Mouse (Mus musculus): ENCODE measurements around the gene Ciao2b. TPM values are rescaled to one million over a fixed set of nuclear protein-coding genes. Genes with fewer than 3 reads are reported as not detected.

Gene Ciao2b
- polyA plus RNA-seq, 1 experiment from 2014 or later, result 32.0 TPM

GRCm38 (mm10) chr8:104640831-104641370, 864 bp downstream of the Ciao2b start:
- H3K27ac ChIP-seq (ENCODE audit: low read depth), result peak overlapping the region; percentile 64
- peak; percentile 28 for DNase-seq

GRCm38 (mm10) chr8:104640241-104640640, 1.5 kb downstream of the Ciao2b start:
- peak overlapping the region; percentile 87 for H3K4me2 ChIP-seq (ENCODE audit: low read depth, low read length)
- H3K27ac ChIP-seq (ENCODE audit: low read depth), result peak overlapping the region; percentile 64; the same call in 1 of the 2 replicates
- peaks cover 22% of the 10 kb centered on the region for H3K4me1 ChIP-seq (ENCODE audit: insufficient read depth)
- ATAC-seq (no peak), DNase-seq (no peak)
- no peak for TF ChIP-seq CTCF (IDR thresholded peaks at IDR 0.05; ENCODE audit: low read depth)
- no peak for TF ChIP-seq EP300 (IDR thresholded peaks at IDR 0.05; ENCODE audit: low read depth)
- peaks cover 9% of the 10 kb centered on the region for H3K36me3 ChIP-seq (replicated peaks; ENCODE audit: insufficient read depth, low read length)
- WGBS (ENCODE audit: insufficient replicate concordance), result 72% methylated on average over 7 of the region's 7 CpGs
- peak overlapping the region; percentile 78; the same call in 1 of the 2 replicates for H3K9ac ChIP-seq (replicated peaks)
- peak overlapping the region; percentile 81; the same call in 1 of the 2 replicates for H3K4me3 ChIP-seq (ENCODE audit: low read depth, low read length)
- no peaks in the 10 kb centered on the region for H3K9me3 ChIP-seq (ENCODE audit: low read length)
- no peaks in the 10 kb centered on the region for H3K27me3 ChIP-seq (ENCODE audit: insufficient read depth, low read length)

More at GRCm38 (mm10) chr8:104640831-104641370, 864 bp downstream of the Ciao2b start:
- 7% methylated on average over 25 of the region's 25 CpGs for WGBS (ENCODE audit: insufficient replicate concordance)
- no peak for TF ChIP-seq EP300 (IDR thresholded peaks at IDR 0.05; ENCODE audit: low read depth)
- no peak for TF ChIP-seq CTCF (IDR thresholded peaks at IDR 0.05; ENCODE audit: low read depth)
- ATAC-seq, result peak; percentile 5; the same call in 1 of the 2 replicates
- H3K4me3 ChIP-seq (ENCODE audit: low read depth, low read length), result peak overlapping the region; percentile 81
- H3K4me2 ChIP-seq (ENCODE audit: low read depth, low read length), result peak overlapping the region; percentile 87
- peaks cover 22% of the 10 kb centered on the region for H3K4me1 ChIP-seq (ENCODE audit: insufficient read depth)
- H3K9me3 ChIP-seq (ENCODE audit: low read length), result no peaks in the 10 kb centered on the region
- peak overlapping the region; percentile 78 for H3K9ac ChIP-seq (replicated peaks)
- H3K27me3 ChIP-seq (ENCODE audit: insufficient read depth, low read length), result no peaks in the 10 kb centered on the region
- H3K36me3 ChIP-seq (replicated peaks; ENCODE audit: insufficient read depth, low read length), result peaks cover 9% of the 10 kb centered on the region

GRCm38 (mm10) chr8:104638010-104638409, 3.8 kb downstream of the Ciao2b start:
- Histone ChIP-seq H3K27me3 (ENCODE audit: insufficient read depth, low read length) (no peaks in the 10 kb centered on the region), H3K36me3 (replicated peaks; ENCODE audit: insufficient read depth, low read length) (peaks cover 9% of the 10 kb centered on the region), H3K27ac (ENCODE audit: low read depth) (no peak overlapping the region), H3K4me1 (ENCODE audit: insufficient read depth) (peaks cover 22% of the 10 kb centered on the region), H3K9ac (replicated peaks) (no peak overlapping the region), H3K4me2 (ENCODE audit: low read depth, low read length) (no peak overlapping the region), H3K9me3 (ENCODE audit: low read length) (no peaks in the 10 kb centered on the region), H3K4me3 (ENCODE audit: low read depth, low read length) (no peak overlapping the region)
- DNase-seq (no peak), ATAC-seq (no peak)
- WGBS (ENCODE audit: insufficient replicate concordance), result 74% methylated on average over 6 of the region's 6 CpGs
- TF ChIP-seq EP300 (IDR thresholded peaks at IDR 0.05; ENCODE audit: low read depth) (no peak), CTCF (IDR thresholded peaks at IDR 0.05; ENCODE audit: low read depth) (no peak)

- H3K4me2 ChIP-seq (ENCODE audit: low read depth, low read length), result no peak overlapping the region
- H3K27ac ChIP-seq (ENCODE audit: low read depth), result no peak overlapping the region
- H3K9me3 ChIP-seq (ENCODE audit: low read length), result no peaks in the 10 kb centered on the region
- ATAC-seq, result no peak
- peaks cover 9% of the 10 kb centered on the region for H3K27me3 ChIP-seq (ENCODE audit: insufficient read depth, low read length)
- H3K36me3 ChIP-seq (replicated peaks; ENCODE audit: insufficient read depth, low read length), result peaks cover 9% of the 10 kb centered on the region
- H3K9ac ChIP-seq (replicated peaks), result no peak overlapping the region
- TF ChIP-seq CTCF (IDR thresholded peaks at IDR 0.05; ENCODE audit: low read depth), result no peak
- no peak for TF ChIP-seq EP300 (IDR thresholded peaks at IDR 0.05; ENCODE audit: low read depth)
- no peak for DNase-seq
- peaks cover 10% of the 10 kb centered on the region for H3K4me1 ChIP-seq (ENCODE audit: insufficient read depth)
- H3K4me3 ChIP-seq (ENCODE audit: low read depth, low read length), result no peak overlapping the region
- WGBS (ENCODE audit: insufficient replicate concordance), result 81% methylated on average over 3 of the region's 3 CpGs
Observed at GRCm38 (mm10) chr8:104635004-104635710, 6.6 kb downstream of the Ciao2b start.

GRCm38 (mm10) chr8:104633156-104633744, 8.5 kb downstream of the Ciao2b start:
- H3K4me2 ChIP-seq (ENCODE audit: low read depth, low read length), result no peak overlapping the region
- H3K36me3 ChIP-seq (replicated peaks; ENCODE audit: insufficient read depth, low read length), result 0 out of 2 replicates have a peak, but pooled peaks cover 4% of the 10 kb centered on the region
- whole genome bisulfite sequencing (ENCODE audit: insufficient replicate concordance), result 59% methylated on average over 9 of the region's 9 CpGs
- TF ChIP-seq EP300 (IDR thresholded peaks at IDR 0.05; ENCODE audit: low read depth) (no peak), CTCF (IDR thresholded peaks at IDR 0.05; ENCODE audit: low read depth) (no peak)
- H3K27me3 ChIP-seq (ENCODE audit: insufficient read depth, low read length), result peaks cover 17% of the 10 kb centered on the region
- DNase-seq, result no peak
- peaks cover 4% of the 10 kb centered on the region for H3K4me1 ChIP-seq (ENCODE audit: insufficient read depth)
- no peak for ATAC-seq
- H3K4me3 ChIP-seq (ENCODE audit: low read depth, low read length), result no peak overlapping the region
- no peaks in the 10 kb centered on the region for H3K9me3 ChIP-seq (ENCODE audit: low read length)
- no peak overlapping the region for H3K27ac ChIP-seq (ENCODE audit: low read depth)
- no peak overlapping the region for H3K9ac ChIP-seq (replicated peaks)

GRCm38 (mm10) chr8:104632486-104632885, 9.3 kb downstream of the Ciao2b start:
- Histone ChIP-seq H3K27me3 (ENCODE audit: insufficient read depth, low read length) (peaks cover 17% of the 10 kb centered on the region), H3K4me3 (ENCODE audit: low read depth, low read length) (no peak overlapping the region), H3K4me1 (ENCODE audit: insufficient read depth) (peaks cover 4% of the 10 kb centered on the region), H3K36me3 (replicated peaks; ENCODE audit: insufficient read depth, low read length) (0 out of 2 replicates have a peak, but pooled peaks cover 3% of the 10 kb centered on the region), H3K4me2 (ENCODE audit: low read depth, low read length) (no peak overlapping the region), H3K9me3 (ENCODE audit: low read length) (no peaks in the 10 kb centered on the region), H3K27ac (ENCODE audit: low read depth) (no peak overlapping the region), H3K9ac (replicated peaks) (no peak overlapping the region)
- TF ChIP-seq CTCF (IDR thresholded peaks at IDR 0.05; ENCODE audit: low read depth) (no peak), EP300 (IDR thresholded peaks at IDR 0.05; ENCODE audit: low read depth) (no peak)
- 54% methylated on average over 6 of the region's 6 CpGs for WGBS (ENCODE audit: insufficient replicate concordance)
- ATAC-seq, result no peak
- no peak for DNase-seq

Measured in liver, postnatal 0 days (tissue).